Mouse (Mus musculus): ENCODE measurements around the gene Tacr2.

Tacr2 gene

DNA sequence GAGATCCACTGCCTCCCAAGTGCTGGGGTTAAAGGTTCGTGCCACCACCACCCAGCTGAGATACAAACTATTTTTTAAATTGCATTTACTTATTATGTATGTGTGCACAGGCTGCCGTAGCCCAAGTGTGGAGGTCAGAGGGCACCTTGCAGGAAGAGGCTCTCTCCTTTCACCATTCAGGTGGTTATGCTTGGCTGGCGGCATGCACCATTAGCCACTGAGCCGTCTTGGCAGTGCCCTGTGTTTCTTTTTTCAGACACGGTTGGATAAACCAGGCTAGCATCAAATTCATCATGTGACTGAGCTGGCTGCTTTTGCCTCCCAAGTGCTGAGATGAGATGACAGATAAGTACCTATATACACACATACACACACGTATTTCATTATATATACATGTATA, 13.0 kb upstream of the Tacr2 start:
- DNase-seq (ENCODE audit: low spot score in 2 of 2) = no peak

DNA sequence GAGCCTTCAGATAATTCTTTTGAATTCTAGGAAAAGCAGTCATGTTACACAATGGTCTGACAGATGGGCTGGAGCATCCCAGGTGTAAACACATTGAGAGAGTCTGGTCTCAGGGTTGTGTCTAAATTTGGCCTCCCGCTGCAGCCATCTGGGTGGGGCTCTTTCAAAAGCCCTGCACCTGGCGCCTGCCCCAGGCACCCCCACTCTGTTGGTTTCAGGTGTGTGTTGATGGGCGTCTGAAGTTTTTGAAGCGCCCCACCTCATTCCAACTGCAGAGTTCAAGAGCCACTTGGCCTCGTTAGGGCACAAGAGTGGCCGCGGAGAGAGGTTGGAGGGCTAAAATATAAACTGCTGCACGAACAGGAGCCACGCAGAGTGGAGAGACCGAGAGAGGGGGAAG, 9.9 kb upstream of the Tacr2 start:
- DNase-seq (ENCODE audit: low spot score in 2 of 2) = no peak

- peak in 1 of 2 experiments; percentile 43 for DNase-seq (ENCODE audit: low spot score in 2 of 2)
These were observed 9.3 kb upstream of the Tacr2 start for GRCm38 (mm10) chr10:62242896-62243295.

GRCm38 (mm10) chr10:62244067-62244466, 8.2 kb upstream of the Tacr2 start:
- no peak for DNase-seq (ENCODE audit: low spot score in 2 of 2)

DNA sequence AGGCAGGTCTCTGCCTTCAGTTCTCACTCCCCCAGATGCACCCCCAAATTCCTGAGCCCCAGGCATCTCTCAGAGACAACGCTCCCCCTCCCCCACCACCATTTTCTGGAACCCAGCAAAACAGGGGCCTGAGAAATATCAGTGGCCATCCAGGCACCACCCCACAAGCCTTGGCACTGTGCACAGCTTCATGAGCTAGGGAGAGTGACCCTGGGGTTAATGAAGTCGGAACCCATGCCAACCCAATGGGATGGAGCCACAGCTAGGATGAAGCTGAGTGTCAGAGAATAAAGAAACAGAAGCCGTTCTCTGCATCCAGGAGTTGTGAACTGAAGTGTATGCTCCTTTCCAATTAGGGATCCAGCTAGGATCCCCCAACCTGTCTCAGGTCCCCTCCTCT, 5.1 kb upstream of the Tacr2 start:
- no peak for DNase-seq (ENCODE audit: low spot score in 2 of 2)

GRCm38 (mm10) chr10:62247815-62248214, 4.4 kb upstream of the Tacr2 start:
- DNase-seq (ENCODE audit: low spot score in 2 of 2) = no peak

DNA sequence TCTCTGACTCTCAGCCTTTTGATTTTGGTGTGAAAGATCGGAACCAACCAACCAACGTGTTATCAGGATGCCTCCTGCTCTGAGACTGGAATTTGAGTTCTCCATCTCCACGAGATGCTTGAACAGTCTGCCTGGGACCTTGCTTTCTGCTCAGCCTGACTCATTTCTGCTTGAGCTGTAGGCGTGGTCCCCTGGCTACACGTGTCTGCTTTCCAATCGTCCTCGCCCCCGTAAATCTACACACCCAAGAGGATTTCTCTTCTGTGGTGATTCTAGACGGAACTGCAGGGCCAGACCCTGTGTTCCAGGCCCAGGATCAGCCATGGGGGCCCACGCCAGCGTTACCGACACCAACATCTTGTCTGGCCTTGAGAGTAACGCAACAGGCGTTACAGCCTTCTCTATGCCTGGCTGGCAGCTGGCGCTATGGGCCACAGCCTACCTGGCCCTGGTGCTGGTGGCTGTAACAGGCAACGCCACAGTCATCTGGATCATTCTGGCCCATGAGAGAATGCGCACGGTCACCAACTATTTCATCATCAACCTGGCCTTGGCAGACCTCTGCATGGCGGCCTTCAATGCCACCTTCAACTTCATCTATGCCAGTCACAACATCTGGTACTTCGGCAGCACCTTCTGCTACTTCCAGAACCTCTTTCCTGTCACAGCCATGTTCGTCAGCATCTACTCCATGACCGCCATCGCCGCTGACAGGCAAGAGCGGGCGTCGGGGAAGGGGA, 428 bp downstream of the Tacr2 start:
- DNase-seq (ENCODE audit: low spot score in 2 of 2) = no peak

DNA sequence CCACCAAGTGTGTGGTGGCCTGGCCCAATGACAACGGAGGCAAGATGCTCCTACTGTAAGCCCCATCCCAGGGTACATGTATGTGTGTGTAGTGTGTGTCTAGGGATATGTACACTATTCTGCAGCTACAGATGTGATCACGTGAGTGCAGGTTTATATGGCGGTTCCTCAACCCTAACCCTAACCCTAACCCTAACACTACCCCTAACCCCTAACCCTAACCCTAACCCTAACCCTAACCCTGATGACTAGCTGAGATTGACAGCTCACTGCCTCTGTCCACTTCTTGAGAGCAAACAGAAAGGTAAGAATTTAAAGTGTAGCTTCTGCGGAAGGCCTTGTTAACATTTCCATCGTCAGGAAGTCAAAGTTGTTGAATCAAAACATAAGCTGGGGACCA, 6.1 kb downstream of the Tacr2 start:
- DNase-seq (ENCODE audit: low spot score in 2 of 2) = no peak

GRCm38 (mm10) chr10:62261115-62261886, 9.1 kb downstream of the Tacr2 start:
- DNase-seq (ENCODE audit: low spot score in 2 of 2) = peak in 1 of 2 experiments; percentile 46

GRCm38 (mm10) chr10:62264299-62264698, 12.1 kb downstream of the Tacr2 start:
- DNase-seq (ENCODE audit: low spot score in 2 of 2) = no peak

DNA sequence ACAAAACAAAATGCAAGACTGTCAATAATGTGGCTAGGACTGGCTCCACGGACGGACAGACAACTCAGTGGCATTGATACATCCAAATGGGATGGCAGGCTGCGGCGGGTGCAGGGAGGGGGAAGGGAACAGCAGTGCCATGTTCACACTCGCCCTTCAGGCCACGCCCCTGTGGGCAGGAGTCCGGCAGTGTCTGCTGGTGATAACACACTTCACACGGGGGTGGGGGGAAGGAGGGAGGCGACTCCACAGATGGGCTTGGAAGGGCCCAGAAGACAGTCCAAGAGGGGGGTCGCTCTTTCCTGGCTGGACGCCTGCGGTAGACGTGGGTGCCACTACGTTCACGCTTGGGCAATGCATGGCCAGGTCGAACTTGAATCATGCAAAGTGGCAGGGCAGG, 17.0 kb downstream of the Tacr2 start:
- DNase-seq (ENCODE audit: low spot score in 2 of 2) = no peak

DNA sequence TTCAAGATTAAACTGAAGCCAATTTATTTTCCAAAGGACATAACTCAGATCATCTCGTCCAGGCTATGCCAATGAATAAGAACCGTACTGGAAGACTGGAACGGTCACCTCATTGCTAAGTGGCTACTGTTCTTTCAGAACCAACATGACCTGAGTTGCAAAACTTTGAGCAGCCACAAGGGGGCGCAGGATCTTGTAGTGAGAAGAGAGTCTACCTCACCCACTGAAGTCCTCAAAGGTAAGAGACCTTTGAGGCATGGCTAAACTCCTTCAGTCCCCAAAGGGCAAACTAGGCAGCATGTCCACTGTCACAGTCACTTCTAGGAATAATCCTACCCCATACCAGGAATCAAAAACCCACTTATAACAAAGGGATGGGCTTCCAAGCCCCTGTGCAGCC, 23.0 kb downstream of the Tacr2 start:
- DNase-seq (ENCODE audit: low spot score in 2 of 2) = peak; percentile 80 to 83

- no peak for DNase-seq (ENCODE audit: low spot score in 2 of 2)
These were observed 25.5 kb downstream of the Tacr2 start for GRCm38 (mm10) chr10:62277499-62278293.

GRCm38 (mm10) chr10:62279066-62279465, 26.8 kb downstream of the Tacr2 start:
- no peak for DNase-seq (ENCODE audit: low spot score in 2 of 2)

DNA sequence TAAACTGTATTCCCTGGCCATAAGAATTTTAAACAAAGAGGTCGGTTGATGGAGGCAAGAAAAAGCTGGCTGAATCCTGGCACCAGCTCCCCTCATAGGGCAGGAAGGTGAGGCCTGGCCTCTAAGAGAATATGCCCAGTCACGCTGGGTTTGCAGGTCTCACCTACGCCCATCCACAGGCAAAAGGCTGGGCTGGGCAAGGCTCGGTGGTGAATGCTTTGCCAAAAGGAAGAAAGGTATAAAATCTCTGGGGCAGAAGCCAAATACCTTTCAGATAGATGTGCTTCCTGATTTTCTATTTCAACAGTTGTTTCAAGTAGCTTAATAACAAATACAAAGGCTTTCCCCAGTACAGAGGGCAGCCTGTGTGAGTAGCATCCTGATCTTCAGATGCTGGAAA, 27.4 kb downstream of the Tacr2 start:
- no peak for DNase-seq (ENCODE audit: low spot score in 2 of 2)

GRCm38 (mm10) chr10:62282782-62283181, 30.5 kb downstream of the Tacr2 start:
- no peak for DNase-seq (ENCODE audit: low spot score in 2 of 2)

- DNase-seq (ENCODE audit: low spot score in 2 of 2) = no peak
These were observed 31.1 kb downstream of the Tacr2 start for GRCm38 (mm10) chr10:62283206-62283792.

DNA sequence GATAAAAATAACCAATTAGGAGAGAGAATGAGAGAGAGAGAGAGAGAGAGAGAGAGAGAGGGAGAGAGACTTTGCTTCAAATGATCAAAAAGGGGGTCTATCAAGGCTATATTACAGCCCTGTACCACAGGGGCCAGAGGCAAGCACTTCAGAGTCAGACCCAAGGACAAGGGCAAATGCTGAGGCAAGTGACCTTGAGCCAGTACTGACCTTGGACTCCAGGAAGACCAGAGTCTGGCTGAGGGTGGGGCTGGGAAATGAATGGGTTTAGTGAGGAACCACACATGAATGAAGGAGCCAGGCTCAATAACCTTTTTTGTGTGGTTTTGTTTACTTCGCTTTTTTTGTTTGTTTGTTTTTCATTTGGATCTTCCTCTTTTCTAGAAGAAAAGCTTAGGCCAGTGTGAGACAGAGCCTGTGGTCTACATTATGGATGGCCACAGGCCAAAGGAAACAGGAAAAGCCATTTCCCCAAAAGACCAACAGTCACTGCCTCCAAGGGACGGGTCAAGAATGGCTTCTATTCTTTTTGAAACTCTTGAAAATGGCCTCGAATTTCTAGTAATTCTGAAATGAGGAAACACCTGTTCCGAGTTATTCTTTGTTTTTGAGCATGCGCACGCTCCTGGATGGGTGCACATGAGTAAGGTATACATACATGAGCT, 35.4 kb downstream of the Tacr2 start:
- DNase-seq (ENCODE audit: low spot score in 2 of 2) = no peak

DNA sequence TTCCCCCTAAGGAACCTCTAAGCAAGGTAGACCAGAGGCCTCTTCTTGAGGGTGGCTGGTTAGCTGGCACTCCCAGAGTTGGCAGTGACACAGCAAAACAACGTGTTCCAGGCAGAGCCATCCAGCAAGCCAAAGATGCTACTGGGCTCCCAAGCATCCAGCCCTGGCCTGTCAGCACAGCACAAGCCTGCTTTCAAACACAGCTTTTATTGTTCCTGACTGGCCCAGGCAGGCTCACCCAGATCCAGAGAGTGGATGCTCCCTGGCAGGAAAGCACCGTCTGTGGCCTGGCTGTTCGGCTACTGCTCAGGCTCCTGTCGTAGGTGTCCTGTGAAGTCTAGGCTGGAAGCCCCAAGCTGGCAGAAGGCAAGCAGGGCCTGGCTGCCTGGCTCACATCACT, 41.9 kb downstream of the Tacr2 start:
- DNase-seq (ENCODE audit: low spot score in 2 of 2) = peak in 1 of 2 experiments; percentile 24

DNA sequence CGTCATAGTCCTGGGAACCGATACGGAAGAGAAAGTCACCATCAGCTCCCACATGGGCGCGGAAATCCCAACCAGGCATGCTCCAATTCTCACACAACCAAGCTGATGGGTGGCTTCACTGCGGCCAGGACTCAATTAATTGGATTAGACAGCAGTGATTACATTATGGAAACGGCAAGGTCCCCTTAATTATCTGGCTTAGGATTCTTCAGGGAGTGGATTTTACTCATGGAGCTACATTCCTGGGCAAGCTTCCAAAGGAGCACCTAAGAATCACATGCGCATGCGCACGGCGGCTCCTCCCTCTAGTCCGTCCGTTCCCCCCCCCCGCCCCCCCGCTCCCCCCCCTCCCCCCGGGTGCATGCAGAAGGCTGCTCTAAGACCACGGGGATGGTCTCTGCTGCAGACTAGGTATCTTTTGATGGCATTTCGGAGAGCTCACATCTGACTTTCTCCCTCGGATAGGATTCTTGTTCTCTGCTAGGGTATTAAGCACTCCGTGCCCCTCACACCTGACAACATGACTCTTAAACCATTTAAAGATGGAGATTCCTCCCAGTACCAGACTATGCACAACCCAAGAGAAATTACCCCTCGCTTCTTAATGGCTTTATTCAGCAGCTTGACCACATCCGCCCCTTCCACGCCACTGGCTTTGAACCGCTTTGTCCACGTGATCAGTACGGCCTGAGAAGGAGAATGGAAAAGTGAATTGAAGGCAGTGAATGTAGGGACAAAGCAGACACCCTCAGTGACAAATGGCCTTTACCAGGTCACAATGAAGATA, 44.0 kb downstream of the Tacr2 start:
- DNase-seq (ENCODE audit: low spot score in 2 of 2) = no peak
